Mouse (Mus musculus) heart, postnatal 0 days (tissue): ENCODE results near the gene Mas1. TPM values are rescaled to one million over a fixed set of nuclear protein-coding genes. Genes with fewer than 3 reads are reported as not detected.

Experiments
- ATAC-seq: fragments of 200-750 bp; cut with Nextera tagmentation; 2 replicates; pipeline ENCODE4 v1.8.0; 2017; ENCODE audit warnings: low read depth, moderate number of reproducible peaks, moderate library complexity; ENCODE audit not compliant: insufficient read depth
- DNase-seq: peaks from one replicate; pipeline ENCODE4 v3.0.0-alpha.2; 2016; ENCODE audit warnings: low spot score
- H3K27ac ChIP-seq: fragments of 300-500 bp; sonication (generic); 2 replicates; pipeline ENCODE4 v1.5.1; 2014; ENCODE audit warnings: low read depth, mild to moderate bottlenecking
- H3K27me3 ChIP-seq: fragments of 300-500 bp; sonication (generic); 2 replicates; pipeline ENCODE4 v1.6.1; 2014; ENCODE audit warnings: low read length, mixed read lengths; ENCODE audit not compliant: control insufficient read depth, insufficient read depth
- H3K36me3 ChIP-seq: fragments of 300-500 bp; sonication (generic); replicated peaks from 2 replicates; pipeline ENCODE4 v1.6.1; 2014; ENCODE audit warnings: low read length, mixed read lengths; ENCODE audit not compliant: control insufficient read depth, insufficient read depth
- H3K4me1 ChIP-seq: fragments of 300-500 bp; sonication (generic); 2 replicates; pipeline ENCODE4 v1.6.1; 2014; ENCODE audit warnings: antibody characterized with exemption; ENCODE audit not compliant: control insufficient read depth, insufficient read depth
- H3K4me2 ChIP-seq: fragments of 300-500 bp; sonication (generic); 2 replicates; pipeline ENCODE4 v1.6.1; 2014; ENCODE audit warnings: low read depth, mild to moderate bottlenecking, low read length, moderate library complexity
- H3K4me3 ChIP-seq: fragments of 300-500 bp; sonication (generic); 2 replicates; pipeline ENCODE4 v1.5.1; 2014; ENCODE audit warnings: low read depth, low read length
- H3K9ac ChIP-seq: fragments of 300-500 bp; sonication (generic); replicated peaks from 2 replicates; pipeline ENCODE4 v1.6.1; 2014; ENCODE audit warnings: low read depth, low read length, mixed read lengths
- H3K9me3 ChIP-seq: fragments of 300-500 bp; sonication (generic); replicated peaks from 2 replicates; pipeline ENCODE4 v1.6.1; 2016; ENCODE audit warnings: low read length; ENCODE audit not compliant: control insufficient read depth
- CTCF ChIP-seq: IDR thresholded peaks from 2 replicates; pipeline ENCODE4 v1.5.1; 2016; ENCODE audit warnings: antibody characterized with exemption, control low read depth, low read depth
- EP300 ChIP-seq: IDR thresholded peaks from 2 replicates; pipeline ENCODE4 v1.6.1; 2016; ENCODE audit warnings: antibody characterized with exemption, low read depth
- WGBS: fragments of 180-500 bp; shearing (Covaris S2); extraction: QIAGEN DNeasy Blood & Tissue Kit; methylation state at CpG from one replicate; pipeline ENCODE4 v1.1.7; 2014; 5-methylcytosine and 5-hydroxymethylcytosine counted together
- polyA plus RNA-seq: library from polyadenylated mRNA; unstranded; fragments of >200 nt; fragmentation: Nextera tagmentation; extraction: Ambion mirVana; gene quantifications from 2 replicates; pipeline ENCODE4 v1.2.1, GENCODE M21; 2015
- total RNA-seq: library from RNA; depleted of rRNA; stranded (reverse); fragments of >200 nt; gene quantifications from 2 replicates; pipeline ENCODE4 v1.2.3, GENCODE M21; 2014; ENCODE audit warnings: low replicate concordance

Mas1 gene
- total and polyA plus RNA-seq, 2 experiments from 2014 or later = 0.27 TPM; not detected in 1

- H3K27ac ChIP-seq = no peak overlapping the region
- ATAC-seq = no peak
Measured at GRCm38 (mm10) chr17:12868640-12869039, 697 bp upstream of the Mas1 start.

GRCm38 (mm10) chr17:12866853-12867252, 1.1 kb downstream of the Mas1 start:
- WGBS = 38% methylated on average over 10 of the region's 10 CpGs
- no peaks in the 10 kb centered on the region for H3K9me3 ChIP-seq
- ATAC-seq = 0 out of 2 replicates have a peak, but pooled peaks have one; percentile 53
- no peaks in the 10 kb centered on the region for H3K36me3 ChIP-seq
- peaks cover 4% of the 10 kb centered on the region for H3K4me1 ChIP-seq
- H3K4me2 ChIP-seq = no peak overlapping the region
- H3K27ac ChIP-seq = peak overlapping the region; percentile 32; the same call in 1 of the 2 replicates
- H3K9ac ChIP-seq = no peak overlapping the region
- H3K4me3 ChIP-seq = no peak overlapping the region
- no peak for TF ChIP-seq CTCF
- TF ChIP-seq EP300 = no peak
- peak; percentile 34 for DNase-seq
- 0 out of 2 replicates have a peak, but pooled peaks cover 5% of the 10 kb centered on the region for H3K27me3 ChIP-seq

More at GRCm38 (mm10) chr17:12868640-12869039, 697 bp upstream of the Mas1 start:
- DNase-seq = peak; percentile 27
- no peak for TF ChIP-seq CTCF
- TF ChIP-seq EP300 = no peak
- H3K36me3 ChIP-seq = no peaks in the 10 kb centered on the region
- 0 out of 2 replicates have a peak, but pooled peaks cover 9% of the 10 kb centered on the region for H3K27me3 ChIP-seq
- H3K9me3 ChIP-seq = no peaks in the 10 kb centered on the region
- WGBS = 10% methylated on average over 4 of the region's 4 CpGs
- no peak overlapping the region for H3K4me3 ChIP-seq
- peaks cover 4% of the 10 kb centered on the region for H3K4me1 ChIP-seq
- no peak overlapping the region for H3K4me2 ChIP-seq
- H3K9ac ChIP-seq = no peak overlapping the region

GRCm38 (mm10) chr17:12865407-12865806, 2.5 kb downstream of the Mas1 start:
- H3K27me3 ChIP-seq = no peaks in the 10 kb centered on the region
- no peak overlapping the region for H3K4me2 ChIP-seq
- no peak overlapping the region for H3K9ac ChIP-seq
- whole genome bisulfite sequencing = 61% methylated on average over 3 of the region's 3 CpGs
- TF ChIP-seq EP300 (no peak), CTCF (no peak)
- H3K4me1 ChIP-seq = peaks cover 4% of the 10 kb centered on the region
- no peak for DNase-seq
- no peak overlapping the region for H3K4me3 ChIP-seq
- no peak for ATAC-seq
- H3K9me3 ChIP-seq = no peaks in the 10 kb centered on the region
- H3K36me3 ChIP-seq = no peaks in the 10 kb centered on the region
- H3K27ac ChIP-seq = no peak overlapping the region

GRCm38 (mm10) chr17:12864111-12864510, 3.8 kb downstream of the Mas1 start:
- H3K27ac ChIP-seq = no peak overlapping the region
- ATAC-seq (no peak), DNase-seq (no peak)
- H3K4me1 ChIP-seq = peaks cover 4% of the 10 kb centered on the region
- no peak for TF ChIP-seq EP300
- no peak for TF ChIP-seq CTCF
- no peak overlapping the region for H3K4me2 ChIP-seq
- no peaks in the 10 kb centered on the region for H3K36me3 ChIP-seq
- no peak overlapping the region for H3K9ac ChIP-seq
- H3K27me3 ChIP-seq = no peaks in the 10 kb centered on the region
- H3K4me3 ChIP-seq = no peak overlapping the region
- no peaks in the 10 kb centered on the region for H3K9me3 ChIP-seq

- no peaks in the 10 kb centered on the region for H3K27me3 ChIP-seq
- WGBS = 70% methylated on average over 8 of the region's 8 CpGs
- TF ChIP-seq CTCF (no peak), EP300 (no peak)
- H3K9me3 ChIP-seq = no peaks in the 10 kb centered on the region
- no peak overlapping the region for H3K9ac ChIP-seq
- H3K4me1 ChIP-seq = no peaks in the 10 kb centered on the region
- H3K4me3 ChIP-seq = no peak overlapping the region
- no peak for DNase-seq
- H3K4me2 ChIP-seq = no peak overlapping the region
- no peaks in the 10 kb centered on the region for H3K36me3 ChIP-seq
- no peak overlapping the region for H3K27ac ChIP-seq
- no peak for ATAC-seq
Measured at GRCm38 (mm10) chr17:12859006-12859520, 8.9 kb downstream of the Mas1 start.

GRCm38 (mm10) chr17:12858072-12858471, 9.9 kb downstream of the Mas1 start:
- Histone ChIP-seq H3K4me1 (no peaks in the 10 kb centered on the region), H3K27ac (no peak overlapping the region), H3K36me3 (no peaks in the 10 kb centered on the region), H3K4me2 (no peak overlapping the region), H3K9me3 (no peaks in the 10 kb centered on the region), H3K4me3 (no peak overlapping the region), H3K9ac (no peak overlapping the region), H3K27me3 (no peaks in the 10 kb centered on the region)
- 34% methylated on average over 4 of the region's 4 CpGs for WGBS
- no peak for DNase-seq
- TF ChIP-seq CTCF (peak; percentile 36; the same call in 1 of the 2 replicates), EP300 (no peak)
- no peak for ATAC-seq
